In genomic region chr5:43665144-43665543, GRCm38 (mm10) we compare ENCODE assay signal across 7 mouse cellular contexts. TPM values are rescaled to one million over a fixed set of nuclear protein-coding genes. Genes with fewer than 3 reads are reported as not detected.
DNase-seq lines count a peak whose midpoint lies in the region; ATAC-seq and TF ChIP-seq lines count a peak whose summit lies in the region.

No protein-coding gene starts in this region.

- H3K4me3 ChIP-seq in embryonic facial prominence, embryonic 12.5 days, result no peak overlapping the region
- H3K4me3 ChIP-seq in lung, embryonic 14.5 days (ENCODE audit: low read depth, low read length), result 0 out of 2 replicates have a peak overlapping the region, but pooled peaks have one; percentile 8
- H3K4me3 ChIP-seq in stomach, embryonic 15.5 days (replicated peaks), result no peak overlapping the region

- ATAC-seq in embryonic facial prominence, embryonic 12.5 days (ENCODE audit: insufficient number of reproducible peaks, insufficient read depth, low FRiP score, low TSS enrichment), result no peak
- peak; percentile 21; the same call in 1 of the 2 replicates for ATAC-seq in lung, embryonic 14.5 days (ENCODE audit: insufficient read depth)
- ATAC-seq in stomach, embryonic 15.5 days (ENCODE audit: insufficient read depth, low FRiP score, low read depth), result no peak

- peak; percentile 85 for DNase-seq in brain, embryonic 14.5 days (ENCODE audit: low read depth)
- peak; percentile 27 to 33 for DNase-seq in heart, postnatal 36 days
- peak; percentile 68 for DNase-seq in lung, embryonic 14.5 days
- DNase-seq in c-Kit-positive CD71-positive TER-119-positive erythroid progenitor cells, embryonic 14.5 days (ENCODE audit: low spot score), result no peak
- no peak for DNase-seq in adrenal gland, adult 18-20 months (ENCODE audit: low spot score in 2 of 2)

- intact Hi-C loops in heart, postnatal 36 days (cut with DNase I), result no loop called here

- no peaks in the 10 kb centered on the region for H3K9me3 ChIP-seq in embryonic facial prominence, embryonic 12.5 days
- no peaks in the 10 kb centered on the region for H3K9me3 ChIP-seq in lung, embryonic 14.5 days (ENCODE audit: low read depth, low read length)
- no peaks in the 10 kb centered on the region for H3K9me3 ChIP-seq in stomach, embryonic 15.5 days

- peaks cover 14% of the 10 kb centered on the region; the same call in 1 of the 2 replicates for H3K4me1 ChIP-seq in embryonic facial prominence, embryonic 12.5 days
- peaks cover 17% of the 10 kb centered on the region for H3K4me1 ChIP-seq in lung, embryonic 14.5 days (ENCODE audit: insufficient read depth)
- H3K4me1 ChIP-seq in stomach, embryonic 15.5 days, result peaks cover 23% of the 10 kb centered on the region

- no peak overlapping the region for H3K27ac ChIP-seq in embryonic facial prominence, embryonic 12.5 days
- no peak overlapping the region for H3K27ac ChIP-seq in lung, embryonic 14.5 days (ENCODE audit: low read depth)
- no peak overlapping the region for H3K27ac ChIP-seq in stomach, embryonic 15.5 days

- H3K4me2 ChIP-seq in embryonic facial prominence, embryonic 12.5 days (replicated peaks), result peak overlapping the region; percentile 13; the same call in 1 of the 2 replicates
- peak overlapping the region; percentile 50 for H3K4me2 ChIP-seq in lung, embryonic 14.5 days
- H3K4me2 ChIP-seq in stomach, embryonic 15.5 days, result peak overlapping the region; percentile 35

- no peak for TF ChIP-seq CTCF in brain, embryonic 14.5 days (IDR thresholded peaks at IDR 0.05; ENCODE audit: borderline replicate concordance, extremely low read depth, insufficient read depth, insufficient read length)
- TF ChIP-seq CTCF in lung, embryonic 14.5 days (IDR thresholded peaks at IDR 0.05; ENCODE audit: low read depth), result no peak

- no peaks in the 10 kb centered on the region for H3K27me3 ChIP-seq in embryonic facial prominence, embryonic 12.5 days
- no peaks in the 10 kb centered on the region for H3K27me3 ChIP-seq in lung, embryonic 14.5 days (ENCODE audit: insufficient read depth, low read length)
- H3K27me3 ChIP-seq in stomach, embryonic 15.5 days (replicated peaks), result no peaks in the 10 kb centered on the region

- H3K36me3 ChIP-seq in embryonic facial prominence, embryonic 12.5 days, result no peaks in the 10 kb centered on the region
- no peaks in the 10 kb centered on the region for H3K36me3 ChIP-seq in lung, embryonic 14.5 days (ENCODE audit: insufficient read depth)
- no peaks in the 10 kb centered on the region for H3K36me3 ChIP-seq in stomach, embryonic 15.5 days

- H3K9ac ChIP-seq in embryonic facial prominence, embryonic 12.5 days, result no peak overlapping the region
- no peak overlapping the region for H3K9ac ChIP-seq in lung, embryonic 14.5 days
- H3K9ac ChIP-seq in stomach, embryonic 15.5 days, result no peak overlapping the region

- WGBS in embryonic facial prominence, embryonic 12.5 days, result 25% methylated on average over 5 of the region's 5 CpGs
- WGBS in lung, embryonic 14.5 days, result 18% methylated on average over 5 of the region's 5 CpGs
- WGBS in stomach, embryonic 15.5 days, result 27% methylated on average over 5 of the region's 5 CpGs

- no peak for TF ChIP-seq POLR2A in brain, embryonic 14.5 days (IDR thresholded peaks at IDR 0.05; ENCODE audit: borderline replicate concordance, extremely low read depth, insufficient read depth, insufficient read length, poor library complexity, severe bottlenecking)

RNA-seq across cellular contexts. Expression of gene Cc2d2a, which starts 3.0 kb away (rescaled TPM):
- 8.2 and 8.5 TPM in 2 replicates for polyA plus RNA-seq in brain, embryonic 14.5 days (2012; rRNA removed)
- 9.0 and 13.2 TPM in 2 replicates for polyA plus RNA-seq in embryonic facial prominence, embryonic 12.5 days (2016; fragmentation: Nextera tagmentation; extraction: Ambion mirVana)
- 10 to 100 TPM in 1 of 2 experiments, 1 to 10 TPM in 1; 9.6 to 10.3 TPM for total RNA-seq in heart, postnatal 36 days (2021)
- 14.4 and 15.1 TPM in 2 replicates for polyA plus RNA-seq in lung, embryonic 14.5 days (2014; fragmentation: Nextera tagmentation; extraction: Ambion mirVana)
- polyA plus RNA-seq in stomach, embryonic 15.5 days (2015; fragmentation: Nextera tagmentation; extraction: Ambion mirVana), result 10.5 and 11.7 TPM in 2 replicates
- total RNA-seq in adrenal gland, adult 18-20 months (2021), result 10 to 100 TPM; 10.5 to 11.0 TPM

Comparison
In these comparisons a context has a peak if more than half of its experiments do, and no peak if none do; other contexts are left out.
1. DNase-seq: peak in brain, embryonic 14.5 days (single experiment), heart, postnatal 36 days (2 of 2) and lung, embryonic 14.5 days (single experiment); none in c-Kit-positive CD71-positive TER-119-positive erythroid progenitor cells, embryonic 14.5 days (single experiment) and adrenal gland, adult 18-20 months (0 of 2).
2. Peak in every context shown above with its lines, with median percentiles within 50 percentile points of each other: H3K4me2 ChIP-seq.